Mouse (Mus musculus): ENCODE measurements around the gene Sox6.

Sox6 gene

DNA sequence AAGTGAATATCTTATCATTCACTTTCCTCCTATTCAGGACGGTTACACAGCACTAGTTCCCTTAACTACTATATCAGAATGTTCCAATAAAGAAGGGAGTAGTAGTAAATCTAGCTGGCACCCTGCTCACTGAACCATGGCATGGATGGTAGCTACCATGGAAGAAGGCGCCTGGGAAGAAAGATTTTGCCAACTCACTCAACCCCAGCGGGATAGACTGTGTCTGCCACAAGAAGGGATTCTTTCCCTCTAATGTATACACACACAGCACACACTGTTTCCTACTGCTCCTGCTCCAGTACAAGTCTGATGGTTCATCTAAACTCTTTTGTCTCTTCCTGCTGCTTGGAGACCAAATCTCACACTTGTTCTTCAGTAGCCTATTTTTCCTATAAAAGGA, 147.1 kb downstream of the Sox6 start:
- DNase-seq (ENCODE audit: low read depth), result no peak

DNA sequence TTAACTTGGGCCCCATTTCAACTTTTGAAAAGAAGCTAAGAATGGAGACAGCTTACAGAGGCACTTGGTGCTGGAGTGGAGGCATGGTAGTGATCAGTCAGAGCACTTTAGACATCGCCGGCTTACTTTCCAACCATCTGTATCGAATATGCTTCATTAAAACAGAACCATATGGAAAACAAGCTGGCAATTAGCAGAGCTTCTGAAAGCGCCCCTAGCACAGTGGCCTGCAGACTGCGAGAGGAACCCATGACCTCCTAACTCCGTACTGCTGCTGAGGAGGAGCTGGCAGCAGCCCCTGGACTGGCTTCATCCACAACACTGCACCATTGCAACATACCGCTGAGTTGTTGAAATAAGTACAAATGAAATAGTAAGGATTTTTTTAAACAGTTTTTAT, 148.7 kb downstream of the Sox6 start:
- no peak for DNase-seq (ENCODE audit: low read depth)

DNA sequence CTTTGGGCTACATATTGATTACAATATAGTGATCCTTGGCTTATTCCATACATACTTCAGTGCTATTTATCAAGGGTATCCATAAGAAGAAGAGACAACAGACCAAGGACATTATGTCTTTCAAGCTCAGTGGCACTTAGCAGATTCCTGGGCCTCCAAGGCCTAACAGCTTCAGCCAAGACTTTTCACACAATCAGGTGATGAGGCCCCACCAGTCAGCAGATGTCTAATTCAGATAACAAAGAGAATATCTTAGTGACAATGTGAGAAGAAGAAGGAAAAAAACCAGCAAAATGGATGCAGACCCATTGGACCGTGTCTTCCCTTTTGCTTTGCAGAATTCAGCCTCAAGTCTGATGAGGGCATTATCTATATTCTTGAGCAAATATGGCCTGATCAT, 150.0 kb downstream of the Sox6 start:
- no peak for DNase-seq (ENCODE audit: low read depth)

DNA sequence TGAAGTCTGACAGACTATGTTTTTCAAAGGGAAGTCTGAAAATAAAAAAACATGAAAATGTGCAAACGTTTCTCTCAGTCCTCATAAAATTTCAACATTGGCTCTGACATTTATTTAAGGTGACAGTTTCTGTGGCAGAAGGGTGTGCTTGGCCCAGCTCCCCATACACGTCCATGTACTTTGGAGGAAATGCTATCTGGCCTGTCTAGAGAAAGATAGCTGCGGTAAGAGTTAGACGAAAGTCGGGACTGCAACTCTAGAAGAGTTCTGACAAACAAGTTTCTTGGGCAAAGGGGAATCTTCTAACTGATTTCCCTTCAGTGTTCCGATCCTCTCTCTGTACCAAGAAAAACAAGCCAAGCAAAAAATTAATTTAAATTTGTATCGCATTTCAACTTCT, 150.5 kb downstream of the Sox6 start:
- no peak for DNase-seq (ENCODE audit: low read depth)

DNA sequence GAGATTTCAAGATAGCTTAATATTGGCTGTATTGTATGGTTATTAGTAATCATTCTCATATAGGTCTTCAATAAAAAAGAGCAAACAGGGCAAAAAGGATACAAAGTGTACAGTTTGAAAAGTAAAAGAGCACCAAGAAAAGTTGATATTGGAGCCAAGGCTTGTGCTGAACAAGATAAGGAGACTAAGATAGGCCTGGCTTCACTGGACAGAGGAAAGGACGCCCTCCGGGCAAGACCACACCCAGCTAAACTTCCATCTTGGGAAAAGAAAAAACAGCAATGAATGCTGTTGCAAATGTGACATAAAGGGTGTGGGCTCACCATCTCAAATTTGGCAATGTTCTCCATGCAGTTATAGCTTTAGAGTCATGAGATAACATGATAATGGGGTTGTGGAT, 165.7 kb downstream of the Sox6 start:
- no peak for DNase-seq (ENCODE audit: low read depth)

DNA sequence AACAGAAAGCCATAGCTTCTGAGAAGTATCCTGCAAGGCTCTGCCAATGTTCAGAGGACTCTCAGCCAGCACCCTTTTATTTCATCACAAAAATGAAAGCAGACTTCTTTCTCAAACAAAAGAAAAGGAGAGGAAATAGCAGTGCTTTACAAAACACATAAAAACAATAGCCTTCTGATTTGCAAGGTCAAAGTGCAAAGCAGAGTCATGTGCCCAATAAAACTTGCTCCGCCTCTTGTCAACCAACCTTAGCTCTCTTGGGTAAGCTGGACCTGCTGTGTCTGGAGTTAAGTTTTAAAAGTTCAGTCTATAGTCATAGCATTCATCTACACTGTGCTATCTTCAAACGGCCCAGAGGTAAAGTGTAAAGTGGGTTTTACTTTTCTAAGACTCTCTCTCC, 170.1 kb downstream of the Sox6 start:
- DNase-seq (ENCODE audit: low read depth), result no peak

DNA sequence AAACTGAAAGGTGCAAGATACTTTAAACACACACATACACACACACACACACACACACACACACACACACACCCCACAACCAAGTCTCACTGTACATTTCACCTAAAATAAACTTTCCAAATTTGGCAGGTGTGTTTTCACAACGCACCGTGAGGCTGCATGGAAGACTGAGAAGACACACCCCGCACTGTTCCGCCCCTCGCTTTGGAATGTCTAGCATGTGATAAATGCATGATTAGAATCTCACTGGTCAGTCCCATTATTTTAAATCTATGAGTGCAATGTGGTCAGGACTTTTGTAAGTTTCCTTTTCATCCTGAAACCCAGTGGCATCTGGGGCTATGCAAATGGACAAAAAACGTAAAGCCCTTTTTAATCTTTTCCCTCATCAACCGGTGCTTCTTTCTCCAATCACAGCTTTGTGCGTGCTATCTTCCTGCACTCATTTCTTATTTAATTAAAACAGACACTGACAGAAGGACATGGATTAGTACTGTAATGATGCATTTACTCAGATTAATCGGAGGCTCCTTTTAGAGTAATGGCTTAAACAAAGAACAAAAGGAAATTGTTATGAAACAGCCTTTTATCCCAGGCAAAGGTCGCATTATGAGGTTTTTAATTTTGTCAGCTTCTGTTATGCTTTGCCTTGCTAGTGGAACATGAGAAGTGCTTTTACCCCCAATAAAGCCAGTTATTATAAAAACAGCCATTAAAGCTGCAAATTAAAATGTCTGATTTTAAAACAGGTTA, 170.9 kb downstream of the Sox6 start:
- no peak for DNase-seq (ENCODE audit: low read depth)

DNA sequence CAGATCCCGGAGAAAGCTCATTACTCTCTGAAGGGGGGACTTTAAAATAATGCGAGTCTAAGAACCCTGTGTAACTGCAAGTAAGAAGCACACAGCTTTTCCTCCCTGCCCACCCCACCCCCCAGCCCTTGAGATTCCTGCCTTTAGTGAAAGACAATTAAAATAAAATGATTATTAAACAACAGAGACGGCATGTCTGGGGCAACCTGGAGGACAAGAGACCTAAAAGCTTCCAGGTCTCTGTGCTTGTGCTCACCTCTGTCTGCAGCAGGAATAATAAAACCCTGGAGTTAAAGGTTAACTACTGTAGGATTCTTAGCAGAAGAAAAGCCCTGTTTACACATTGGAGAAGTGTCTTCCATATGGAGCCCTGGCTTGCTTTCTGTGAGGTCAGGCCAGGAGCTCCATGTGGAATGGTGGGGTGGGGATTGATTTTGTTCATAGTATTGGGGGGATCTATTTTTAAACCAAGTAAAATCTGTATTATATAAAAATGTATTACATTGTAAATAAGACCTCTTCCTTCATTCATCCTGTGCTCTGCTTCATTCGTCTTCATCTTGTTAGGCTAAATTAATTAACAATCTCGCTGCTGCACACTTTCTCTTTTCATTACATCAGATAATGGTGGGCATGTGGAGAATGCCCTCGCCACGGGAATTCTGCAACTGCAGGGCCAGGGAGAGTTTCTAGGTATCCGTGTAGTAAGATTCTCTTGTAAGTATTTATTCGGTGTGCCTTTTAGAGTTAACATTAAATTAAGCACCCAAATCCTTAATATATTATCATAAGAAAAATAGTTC, 171.7 kb downstream of the Sox6 start:
- DNase-seq (ENCODE audit: low read depth), result no peak

DNA sequence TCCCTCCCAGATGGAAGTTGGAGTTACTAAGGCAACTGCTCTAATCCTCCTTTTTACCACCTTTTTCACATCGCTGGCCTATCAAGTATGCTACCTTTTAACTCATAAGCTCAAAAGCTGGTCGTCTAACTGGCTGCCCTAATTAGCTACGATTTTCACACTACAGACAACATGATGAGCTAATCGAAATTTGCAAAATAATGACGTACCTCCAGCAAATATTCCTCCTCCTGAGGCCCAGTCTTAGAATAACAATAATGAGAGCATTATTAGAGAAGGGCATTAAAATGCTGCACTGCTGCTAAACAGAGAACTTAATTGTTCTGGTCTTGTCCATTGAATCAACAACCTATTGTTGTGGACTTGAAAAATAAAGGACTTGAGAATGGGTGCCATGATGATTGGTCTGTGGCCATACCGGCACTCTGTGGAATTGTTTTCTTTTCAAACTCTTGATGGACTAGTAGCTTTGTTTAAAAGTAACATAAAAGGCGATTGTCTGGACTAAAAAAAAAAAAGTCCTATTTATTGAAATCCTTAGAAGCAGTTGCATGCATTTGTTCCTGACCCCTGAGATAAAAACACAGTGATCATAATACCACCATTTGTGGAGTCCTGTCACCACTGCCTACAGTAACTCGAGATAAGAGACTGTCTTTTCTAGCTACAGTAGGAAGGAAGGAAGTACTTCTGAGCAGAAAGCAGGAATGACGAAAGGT, 172.5 kb downstream of the Sox6 start:
- no peak for DNase-seq (ENCODE audit: low read depth)

DNA sequence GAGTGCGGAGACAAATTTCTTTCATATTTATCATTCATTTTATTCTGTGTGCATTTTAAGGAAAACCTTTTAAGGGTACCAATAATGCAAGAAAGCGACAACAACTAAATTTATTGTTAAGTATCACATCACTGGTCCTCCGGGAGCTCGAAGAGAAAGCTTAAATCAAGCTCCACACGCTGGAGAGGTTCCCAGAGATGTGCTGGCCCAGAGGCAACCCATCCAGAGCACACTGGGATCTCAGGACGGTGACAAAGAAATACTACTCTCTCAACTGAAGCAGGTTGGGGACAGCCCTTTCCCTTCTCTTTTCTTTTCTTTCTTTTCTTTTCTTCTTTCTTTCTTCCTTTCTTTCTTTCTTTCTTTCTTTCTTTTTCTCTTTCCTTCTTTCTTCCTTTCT, 173.4 kb downstream of the Sox6 start:
- DNase-seq (ENCODE audit: low read depth), result no peak

DNA sequence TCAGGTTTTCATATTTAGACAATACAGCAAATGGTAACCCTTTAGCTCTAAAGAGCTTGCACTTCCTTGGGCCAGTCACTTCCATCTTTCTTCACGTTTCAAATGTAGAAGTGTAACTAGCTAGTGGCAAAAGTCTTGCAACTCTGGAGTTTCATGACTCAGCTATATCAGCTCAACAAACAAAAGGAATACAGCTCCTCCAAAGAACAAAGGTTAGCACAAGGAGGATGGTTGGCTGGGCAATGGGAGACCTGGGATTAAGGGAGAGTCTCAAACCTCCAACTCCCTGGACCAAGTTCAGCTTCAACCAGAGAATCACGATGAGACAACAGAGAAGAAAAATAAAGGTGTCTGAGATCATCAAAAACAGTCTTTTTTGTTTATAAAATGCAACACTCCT, 174.2 kb downstream of the Sox6 start:
- no peak for DNase-seq (ENCODE audit: low read depth)

DNA sequence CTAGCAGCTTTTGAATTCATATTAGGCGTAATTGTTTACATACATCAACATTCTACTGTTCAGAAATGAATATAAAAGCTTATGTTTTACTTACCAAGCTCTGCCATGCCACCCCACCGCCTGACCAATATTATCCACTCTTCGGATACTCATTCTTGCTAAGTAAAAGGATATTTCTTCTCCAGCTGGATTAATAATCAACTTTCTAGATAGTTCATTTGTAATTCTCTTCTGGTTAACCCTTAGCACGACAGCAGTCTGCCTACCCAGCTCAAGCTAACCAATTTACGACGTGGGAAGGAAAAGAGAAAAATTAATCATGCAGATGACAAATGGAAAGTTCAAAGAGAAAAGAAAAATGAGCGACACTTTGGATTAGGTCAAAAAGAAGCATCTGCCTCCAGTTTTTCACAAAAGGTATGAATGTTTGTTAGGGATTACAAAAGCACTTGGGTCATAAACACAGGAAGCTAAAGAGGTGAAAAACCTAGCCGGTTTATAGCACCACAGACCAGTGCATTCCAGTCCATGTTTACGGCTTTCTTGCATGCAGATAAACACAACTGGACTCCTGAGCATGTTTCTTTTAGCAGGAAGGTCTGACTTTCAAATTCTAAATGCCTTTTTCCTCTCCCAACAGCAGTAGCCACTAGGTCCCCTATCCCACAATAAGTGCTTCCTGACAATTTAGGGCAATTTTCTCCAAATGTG, 178.8 kb downstream of the Sox6 start:
- DNase-seq (ENCODE audit: low read depth), result no peak

DNA sequence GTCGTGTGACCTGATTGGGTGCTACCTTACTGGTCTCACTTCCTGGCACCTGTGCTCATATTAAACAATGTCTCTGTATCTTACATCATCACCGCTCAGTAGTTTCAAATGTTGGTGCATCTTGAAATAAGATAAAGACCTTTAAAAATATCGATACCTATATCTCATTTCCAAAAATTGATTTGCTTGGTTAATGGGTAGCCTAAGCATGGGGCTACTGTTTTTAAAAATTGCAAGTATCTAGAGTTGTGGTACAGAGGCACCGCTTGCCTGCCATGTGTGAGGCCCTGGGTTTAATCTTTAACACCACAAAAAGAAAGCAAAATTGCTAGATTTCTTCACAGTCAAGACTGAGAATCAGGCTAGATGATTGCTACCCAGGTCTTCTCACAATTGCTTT, 187.5 kb downstream of the Sox6 start:
- DNase-seq (ENCODE audit: low read depth), result no peak

DNA sequence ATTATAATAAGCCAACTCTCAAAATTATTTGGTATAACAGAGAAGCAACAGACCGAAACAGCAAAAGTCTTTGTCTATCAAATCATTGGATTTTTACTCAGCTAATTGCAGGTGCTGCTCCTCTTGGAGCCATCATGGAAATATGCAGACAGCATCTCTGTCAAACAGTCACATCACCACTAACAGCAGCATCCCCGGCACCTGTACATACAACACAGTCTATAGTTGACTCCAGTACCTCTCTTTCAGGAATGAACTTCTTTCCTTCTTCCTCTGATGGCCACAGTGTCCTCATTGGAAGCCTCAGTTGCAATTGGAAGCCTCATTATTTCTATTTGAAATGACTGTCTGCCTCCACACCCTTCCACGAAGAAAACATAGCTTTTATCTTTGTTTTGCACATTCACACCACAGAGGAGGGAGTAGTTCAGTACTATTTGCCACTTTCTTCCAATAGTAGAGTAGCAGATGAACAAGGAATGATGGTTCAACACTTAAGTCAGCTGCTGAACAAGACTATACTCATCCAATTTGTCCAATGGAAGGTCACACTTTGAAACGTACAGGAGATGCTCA, 192.7 kb downstream of the Sox6 start:
- no peak for DNase-seq (ENCODE audit: low read depth)

DNA sequence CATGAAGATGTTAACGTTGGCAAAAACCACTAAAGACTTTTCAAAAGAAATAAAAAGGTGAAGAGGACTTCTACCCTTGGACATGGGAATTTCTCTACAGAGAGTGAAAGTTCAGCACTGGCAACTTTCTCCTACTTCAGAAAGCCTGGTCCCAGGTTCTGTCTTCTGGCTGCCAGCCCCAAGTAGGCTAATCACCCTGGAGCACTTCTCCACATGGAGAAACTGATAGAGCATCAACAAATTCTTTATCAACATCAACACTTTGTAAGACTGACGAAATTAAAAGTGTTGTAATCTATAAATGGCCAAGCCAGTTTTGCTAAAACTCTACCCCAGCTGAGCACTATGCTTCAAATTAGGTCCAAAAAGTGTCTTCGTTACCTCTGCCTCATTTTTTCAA, 193.7 kb downstream of the Sox6 start:
- no peak for DNase-seq (ENCODE audit: low read depth)

DNA sequence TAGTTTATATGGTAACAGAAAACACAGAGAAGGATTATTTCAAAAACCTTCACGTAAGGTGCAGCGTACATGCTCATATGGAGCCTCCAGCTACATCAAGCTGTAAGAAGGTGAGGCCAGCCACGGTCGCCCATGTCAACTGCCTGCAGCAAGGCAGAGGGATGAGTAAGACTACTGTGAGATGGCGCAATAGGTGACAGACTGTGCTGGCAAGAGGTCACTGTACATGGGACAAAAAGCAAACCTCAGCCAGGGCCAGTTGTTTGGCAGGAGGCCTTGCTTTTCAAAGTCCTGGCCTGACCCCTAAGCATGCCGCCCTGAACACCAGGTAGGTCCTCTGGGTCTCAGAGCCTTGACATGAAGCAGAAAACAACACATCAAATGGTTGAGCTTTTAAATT, 194.2 kb downstream of the Sox6 start:
- DNase-seq (ENCODE audit: low read depth), result no peak

DNA sequence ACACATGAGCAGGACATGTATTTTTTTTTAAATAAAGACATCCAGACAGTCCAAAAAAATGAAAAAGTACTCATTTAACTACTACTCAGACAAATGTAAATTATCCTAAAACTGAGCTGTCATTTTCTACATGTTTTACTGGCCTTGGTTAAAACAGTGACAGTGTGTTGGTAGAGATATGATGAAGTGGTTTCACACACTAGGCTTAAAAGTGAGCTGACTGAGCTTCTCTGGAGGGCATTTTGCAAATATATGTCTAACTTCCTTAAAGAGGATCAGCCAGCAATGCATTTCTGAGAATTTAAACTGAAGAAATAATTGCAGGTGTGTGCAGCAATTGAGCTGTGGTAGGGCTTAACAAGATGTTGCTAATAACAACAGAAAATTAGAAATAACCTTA, 196.3 kb downstream of the Sox6 start:
- DNase-seq (ENCODE audit: low read depth), result no peak

DNA sequence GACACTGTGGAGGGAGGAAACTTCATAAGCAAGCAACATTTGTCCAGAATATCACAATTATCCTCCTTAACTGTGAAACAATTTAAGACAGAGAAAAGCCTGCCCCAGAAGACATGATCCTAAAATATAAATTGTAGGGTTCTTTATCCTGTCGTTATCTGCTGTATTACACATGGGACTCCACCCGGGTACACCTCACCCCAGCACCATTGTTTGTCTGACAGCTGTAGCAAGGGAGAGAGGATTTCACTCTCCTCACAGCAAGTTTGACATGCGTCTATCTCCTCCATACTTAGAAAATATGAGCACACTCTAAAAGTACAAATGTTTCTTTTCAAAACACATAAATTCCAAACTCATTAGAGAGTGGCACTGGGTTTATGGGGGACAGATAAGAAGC, 198.0 kb downstream of the Sox6 start:
- DNase-seq (ENCODE audit: low read depth), result no peak

DNA sequence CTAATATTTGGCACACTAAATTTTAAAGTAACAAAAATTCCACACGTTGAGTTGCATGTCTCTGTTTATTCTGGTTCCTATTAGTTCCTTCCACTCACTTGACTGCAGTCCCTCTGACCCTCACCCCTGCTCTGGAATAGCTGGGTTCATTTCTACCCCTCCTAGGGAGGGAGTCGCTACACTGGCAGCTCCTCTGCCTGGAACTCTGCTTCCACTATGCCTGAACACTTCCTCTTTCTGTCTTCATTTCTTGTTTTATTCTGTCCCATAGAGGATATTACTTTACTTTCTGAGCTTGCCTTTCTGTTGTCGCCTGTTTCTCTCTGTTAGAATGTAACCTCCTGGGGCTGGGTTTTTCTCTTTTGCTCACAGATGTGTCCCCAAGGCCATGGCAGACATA, 203.6 kb downstream of the Sox6 start:
- DNase-seq (ENCODE audit: low read depth), result no peak

DNA sequence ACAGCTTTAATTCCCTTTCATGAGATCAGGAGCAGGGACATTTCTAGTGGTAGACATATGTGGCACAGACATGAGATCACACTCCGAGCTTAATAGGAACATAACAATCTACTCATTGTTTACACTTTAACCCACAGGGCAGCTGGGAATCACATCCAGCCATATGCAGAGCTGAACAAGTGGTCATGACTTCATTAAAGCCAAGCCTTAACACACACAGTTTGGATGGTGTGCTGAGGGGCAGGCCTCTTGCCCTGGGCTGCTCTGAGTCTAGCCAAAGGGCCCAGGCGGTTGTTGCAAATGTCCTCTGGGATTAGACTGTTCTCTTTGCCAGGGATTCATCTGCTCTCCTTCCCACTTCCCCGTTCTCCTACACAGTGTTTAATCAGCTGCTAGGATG, 204.9 kb downstream of the Sox6 start:
- no peak for DNase-seq (ENCODE audit: low read depth)

DNA sequence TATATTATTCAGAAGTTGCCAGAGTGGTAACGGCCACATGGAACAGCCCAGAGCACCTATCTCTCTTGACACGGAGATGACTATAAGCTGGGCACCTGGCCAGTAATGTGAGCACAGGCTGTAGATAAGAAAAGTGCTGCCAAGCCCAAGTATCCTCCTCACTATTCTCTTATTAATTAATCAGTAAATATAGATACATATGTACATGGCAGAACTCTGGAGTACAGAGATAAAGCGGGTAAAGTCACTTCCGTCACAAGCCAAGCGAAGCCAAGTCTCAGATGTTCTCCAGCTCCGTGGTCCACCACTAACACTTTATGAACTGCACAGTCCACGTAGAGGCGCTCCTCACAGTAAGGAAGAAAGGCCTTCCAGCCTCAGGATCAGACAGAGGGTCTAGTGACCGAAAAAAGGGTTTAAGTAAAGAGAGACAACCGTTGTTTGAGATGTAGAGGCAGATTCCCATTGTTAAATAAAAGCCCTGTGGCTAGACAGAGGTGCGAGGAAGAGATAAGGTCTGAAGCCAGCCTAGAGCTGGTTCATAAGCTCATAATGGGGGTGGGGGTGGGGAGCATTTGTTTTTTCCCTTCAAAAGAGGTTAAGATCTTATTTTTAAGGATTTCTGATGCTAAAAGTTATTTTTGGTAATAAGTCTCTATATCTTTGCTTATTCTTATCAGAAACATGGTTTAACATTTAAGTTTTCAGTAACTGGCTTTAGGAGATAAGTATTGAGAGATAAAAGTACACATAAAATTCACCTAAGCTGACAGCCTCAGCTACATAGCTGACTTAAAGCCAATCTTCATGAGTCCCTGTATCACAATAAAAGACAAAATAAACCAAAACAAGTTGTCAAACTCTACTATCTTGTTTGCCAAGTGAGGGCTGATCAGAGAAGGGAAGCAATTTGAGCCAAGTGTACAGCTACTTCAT, 207.4 kb downstream of the Sox6 start:
- DNase-seq (ENCODE audit: low read depth), result no peak
